Comparison of ENCODE assay signal across 8 mouse cellular contexts in the genomic region with DNA sequence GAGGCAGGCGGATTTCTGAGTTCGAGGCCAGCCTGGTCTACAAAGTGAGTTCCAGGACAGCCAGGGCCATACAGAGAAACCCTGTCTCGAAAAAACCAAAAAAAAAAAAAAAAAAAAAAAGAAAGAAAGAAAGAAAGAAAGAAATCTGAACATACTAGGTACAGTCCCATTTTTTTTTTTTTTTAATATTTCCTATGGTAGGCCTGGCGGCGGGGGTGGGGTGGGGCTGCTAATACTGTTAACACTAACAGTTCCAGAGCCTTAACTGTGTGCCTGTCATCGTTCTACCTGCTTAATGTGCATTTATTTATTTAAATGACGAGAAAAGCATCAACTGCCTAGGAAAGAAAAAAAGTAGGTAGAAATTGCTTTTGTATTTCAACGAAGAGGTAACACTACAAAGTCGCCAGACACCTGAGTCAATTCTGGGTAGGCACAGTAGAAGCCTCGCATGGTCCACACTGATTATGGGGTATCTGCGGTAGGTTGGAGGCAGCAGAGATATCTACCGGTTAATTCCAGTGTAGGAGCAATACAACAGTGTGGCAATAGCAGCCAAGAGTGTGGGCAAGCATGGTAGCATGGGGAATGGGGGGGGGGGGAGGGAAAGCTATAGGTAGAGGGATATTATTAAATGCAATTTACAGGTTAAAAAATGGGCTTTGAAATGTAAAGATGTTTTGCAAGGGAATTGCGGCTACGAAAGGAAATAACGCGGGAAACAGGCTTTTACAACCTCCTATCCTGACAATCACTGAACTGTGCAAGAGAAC. TPM values are rescaled to one million over a fixed set of nuclear protein-coding genes. Genes with fewer than 3 reads are reported as not detected.
DNase-seq lines count a peak whose midpoint lies in the region; ATAC-seq and TF ChIP-seq lines count a peak whose summit lies in the region.

No protein-coding gene starts in this region.

- no peaks in the 10 kb centered on the region for H3K9me3 ChIP-seq in hindbrain, embryonic 12.5 days (replicated peaks)
- H3K9me3 ChIP-seq in midbrain, embryonic 12.5 days: no peaks in the 10 kb centered on the region

- peaks cover 4% of the 10 kb centered on the region for H3K4me1 ChIP-seq in hindbrain, embryonic 12.5 days
- peaks cover 5% of the 10 kb centered on the region; the same call in 1 of the 2 replicates for H3K4me1 ChIP-seq in midbrain, embryonic 12.5 days

- no peaks in the 10 kb centered on the region for H3K27me3 ChIP-seq in hindbrain, embryonic 12.5 days
- H3K27me3 ChIP-seq in midbrain, embryonic 12.5 days: no peaks in the 10 kb centered on the region

- ATAC-seq in hindbrain, embryonic 12.5 days (ENCODE audit: low FRiP score): peak; percentile 47
- 0 out of 2 replicates have a peak, but pooled peaks have one; percentile 24 for ATAC-seq in midbrain, embryonic 12.5 days (ENCODE audit: low FRiP score, low read depth)

- no peak for DNase-seq in left cerebral cortex, adult 2 months (ENCODE audit: extremely low spot score in 1 of 2, low spot score in 2 of 2)
- no peak for DNase-seq in left cerebral cortex, postnatal 4 days
- peak; percentile 64 for DNase-seq in cerebellum, adult 9-10 months
- DNase-seq in frontal cortex, adult 2 months (ENCODE audit: extremely low spot score in 1 of 2, low spot score in 1 of 2): no peak
- no peak for DNase-seq in gastrocnemius, postnatal 36 days
- DNase-seq in urinary bladder, adult 18-20 months (ENCODE audit: low spot score in 2 of 2): no peak

- peaks cover 14% of the 10 kb centered on the region for H3K36me3 ChIP-seq in hindbrain, embryonic 12.5 days
- peaks cover 25% of the 10 kb centered on the region for H3K36me3 ChIP-seq in midbrain, embryonic 12.5 days

- H3K9ac ChIP-seq in hindbrain, embryonic 12.5 days: peak overlapping the region; percentile 65
- peak overlapping the region; percentile 76 for H3K9ac ChIP-seq in midbrain, embryonic 12.5 days (replicated peaks)

- intact Hi-C loops in left cerebral cortex, adult 2 months (cut with DNase I): no loop called here
- intact Hi-C loops in left cerebral cortex, postnatal 4 days (cut with DNase I): no loop called here
- intact Hi-C loops in gastrocnemius, postnatal 36 days (cut with DNase I): no loop called here

- 55% methylated on average over 16 of the region's 16 CpGs for WGBS in hindbrain, embryonic 12.5 days
- 50% methylated on average over 15 of the region's 16 CpGs for WGBS in midbrain, embryonic 12.5 days

- no peak for TF ChIP-seq CTCF in left cerebral cortex, adult 2 months (IDR thresholded peaks at IDR 0.05)

- H3K4me3 ChIP-seq in left cerebral cortex, adult 2 months: peak overlapping the region; percentile 68
- peak overlapping the region; percentile 52 for H3K4me3 ChIP-seq in hindbrain, embryonic 12.5 days
- peak overlapping the region; percentile 62 for H3K4me3 ChIP-seq in midbrain, embryonic 12.5 days

- H3K4me2 ChIP-seq in hindbrain, embryonic 12.5 days (replicated peaks): peak overlapping the region; percentile 69
- peak overlapping the region; percentile 72 for H3K4me2 ChIP-seq in midbrain, embryonic 12.5 days (replicated peaks)

- peak overlapping the region; percentile 100 for H3K27ac ChIP-seq in left cerebral cortex, adult 2 months
- peak overlapping the region; percentile 96 for H3K27ac ChIP-seq in hindbrain, embryonic 12.5 days
- peak overlapping the region; percentile 97 for H3K27ac ChIP-seq in midbrain, embryonic 12.5 days (replicated peaks)

RNA-seq across cellular contexts. Expression of a gene that starts 1.0 kb away (rescaled TPM):
- 10 to 100 TPM; 34.8 to 36.0 TPM for total RNA-seq in left cerebral cortex, adult 2 months (2021)
- total RNA-seq in left cerebral cortex, postnatal 4 days (2021): 10 to 100 TPM; 38.7 to 42.7 TPM
- polyA plus RNA-seq in hindbrain, embryonic 12.5 days (2016; fragmentation: Nextera tagmentation; extraction: Ambion mirVana): 33.4 and 37.7 TPM in 2 replicates
- polyA plus RNA-seq in midbrain, embryonic 12.5 days (2016; fragmentation: Nextera tagmentation; extraction: Ambion mirVana): 39.2 TPM in 2 replicates
- 27.4 and 28.2 TPM in 2 replicates for polyA plus RNA-seq in frontal cortex, adult 2 months (2012; rRNA removed)
- total RNA-seq in gastrocnemius, postnatal 36 days (2021): 10 to 100 TPM; 15.3 to 19.5 TPM

RNA-seq across cellular contexts. Expression of a gene that starts 14.8 kb away (rescaled TPM):
- 100 to 1,000 TPM; 118 TPM for total RNA-seq in left cerebral cortex, adult 2 months (2021)
- 100 to 1,000 TPM; 176 to 180 TPM for total RNA-seq in left cerebral cortex, postnatal 4 days (2021)
- 415 and 439 TPM in 2 replicates for polyA plus RNA-seq in hindbrain, embryonic 12.5 days (2016; fragmentation: Nextera tagmentation; extraction: Ambion mirVana)
- 496 and 515 TPM in 2 replicates for polyA plus RNA-seq in midbrain, embryonic 12.5 days (2016; fragmentation: Nextera tagmentation; extraction: Ambion mirVana)
- 124 and 128 TPM in 2 replicates for polyA plus RNA-seq in frontal cortex, adult 2 months (2012; rRNA removed)
- 100 to 1,000 TPM in 1 of 2 experiments, 10 to 100 TPM in 1; 97.6 to 114 TPM for total RNA-seq in gastrocnemius, postnatal 36 days (2021)

RNA-seq across cellular contexts. Expression of a gene that starts 24.6 kb away (rescaled TPM):
- 10 to 100 TPM; 12.7 to 13.7 TPM for total RNA-seq in left cerebral cortex, adult 2 months (2021)
- total RNA-seq in left cerebral cortex, postnatal 4 days (2021): 1 to 10 TPM; 3.7 to 4.1 TPM
- polyA plus RNA-seq in hindbrain, embryonic 12.5 days (2016; fragmentation: Nextera tagmentation; extraction: Ambion mirVana): 4.1 and 5.6 TPM in 2 replicates
- polyA plus RNA-seq in midbrain, embryonic 12.5 days (2016; fragmentation: Nextera tagmentation; extraction: Ambion mirVana): 4.1 and 5.4 TPM in 2 replicates
- 21.2 and 22.7 TPM in 2 replicates for polyA plus RNA-seq in frontal cortex, adult 2 months (2012; rRNA removed)
- total RNA-seq in gastrocnemius, postnatal 36 days (2021): 1 to 10 TPM; 1.4 to 1.5 TPM

RNA-seq across cellular contexts. Expression of a gene that starts 48.4 kb away (rescaled TPM):
- not detected for total RNA-seq in left cerebral cortex, adult 2 months (2021)
- not detected for total RNA-seq in left cerebral cortex, postnatal 4 days (2021)
- polyA plus RNA-seq in hindbrain, embryonic 12.5 days (2016; fragmentation: Nextera tagmentation; extraction: Ambion mirVana): not detected in 2 replicates
- not detected in 2 replicates for polyA plus RNA-seq in midbrain, embryonic 12.5 days (2016; fragmentation: Nextera tagmentation; extraction: Ambion mirVana)
- not detected in 2 replicates for polyA plus RNA-seq in frontal cortex, adult 2 months (2012; rRNA removed)
- total RNA-seq in gastrocnemius, postnatal 36 days (2021): not detected

RNA-seq across cellular contexts. Expression of a gene that starts 48.4 kb away (rescaled TPM):
- total RNA-seq in left cerebral cortex, adult 2 months (2021): 1 to 10 TPM in 1 of 2 experiments, under 1 TPM in 1; 0.79 to 1.1 TPM
- under 1 TPM; 0.32 to 0.46 TPM for total RNA-seq in left cerebral cortex, postnatal 4 days (2021)
- 0.65 and 0.76 TPM in 2 replicates for polyA plus RNA-seq in hindbrain, embryonic 12.5 days (2016; fragmentation: Nextera tagmentation; extraction: Ambion mirVana)
- polyA plus RNA-seq in midbrain, embryonic 12.5 days (2016; fragmentation: Nextera tagmentation; extraction: Ambion mirVana): 0.55 and 0.71 TPM in 2 replicates
- polyA plus RNA-seq in frontal cortex, adult 2 months (2012; rRNA removed): 1.9 and 2.0 TPM in 2 replicates
- total RNA-seq in gastrocnemius, postnatal 36 days (2021): not detected
